Mouse (Mus musculus): ENCODE data around the gene G430095P16Rik. TPM values are rescaled to one million over a fixed set of nuclear protein-coding genes. Genes with fewer than 3 reads are reported as not detected.

Gene G430095P16Rik
- polyA plus RNA-seq, 1 experiment, result 9.4 TPM

GRCm38 (mm10) chr8:84705960-84706359, 16.8 kb upstream of the G430095P16Rik start:
- no peak overlapping the region for H3K4me3 ChIP-seq
- H3K79me2 ChIP-seq (ENCODE audit: control insufficient read depth, insufficient read depth), result no peaks in the 10 kb centered on the region
- no peak for TF ChIP-seq MAX (IDR thresholded peaks at IDR 0.05; ENCODE audit: low read depth)
- no peak for TF ChIP-seq MYOD1 (IDR thresholded peaks at IDR 0.05; ENCODE audit: control insufficient read depth in 1 of 3, insufficient read length in 2 of 3, low read depth in 2 of 3)
- TF ChIP-seq POLR2A (IDR thresholded peaks at IDR 0.05; ENCODE audit: insufficient read length, low read depth), result no peak
- no peak for TF ChIP-seq E2F4 (IDR thresholded peaks at IDR 0.05; ENCODE audit: insufficient read depth)
- no peak for TF ChIP-seq REST (IDR thresholded peaks at IDR 0.05; ENCODE audit: insufficient read depth, insufficient read length)
- no peak for TF ChIP-seq TCF3 (IDR thresholded peaks at IDR 0.05; ENCODE audit: insufficient read length, low read depth)
- TF ChIP-seq SRF (IDR thresholded peaks at IDR 0.05; ENCODE audit: control insufficient read depth, insufficient read length, low read depth), result no peak
- no peak for TF ChIP-seq MYOG (IDR thresholded peaks at IDR 0.05; ENCODE audit: control insufficient read depth in 1 of 3, insufficient read depth in 1 of 3, insufficient read length in 2 of 3, low read depth in 2 of 3)
- TF ChIP-seq CEBPB (IDR thresholded peaks at IDR 0.05; ENCODE audit: insufficient read depth, poor library complexity, severe bottlenecking), result no peak
- no peak for TF ChIP-seq USF1 (IDR thresholded peaks at IDR 0.05; ENCODE audit: low read depth)
- TF ChIP-seq POLR2AphosphoS2 (IDR thresholded peaks at IDR 0.05; ENCODE audit: insufficient read length, low read depth), result no peak
- H3K4me2 ChIP-seq (ENCODE audit: low read depth), result no peak overlapping the region
- H3K36me3 ChIP-seq (ENCODE audit: control insufficient read depth, insufficient read depth), result no peaks in the 10 kb centered on the region
- no peak overlapping the region for H3ac ChIP-seq (ENCODE audit: control insufficient read depth, insufficient read length)
- H3K27me3 ChIP-seq (ENCODE audit: control insufficient read depth, insufficient read depth, insufficient read length), result no peaks in the 10 kb centered on the region

- no peak for TF ChIP-seq E2F4 (IDR thresholded peaks at IDR 0.05; ENCODE audit: insufficient read depth)
- no peak for TF ChIP-seq USF1 (IDR thresholded peaks at IDR 0.05; ENCODE audit: low read depth)
- no peak for TF ChIP-seq TCF12 (IDR thresholded peaks at IDR 0.05; ENCODE audit: insufficient read depth, poor library complexity, severe bottlenecking)
- no peak for TF ChIP-seq REST (IDR thresholded peaks at IDR 0.05; ENCODE audit: insufficient read depth, insufficient read length)
- TF ChIP-seq POLR2AphosphoS2 (IDR thresholded peaks at IDR 0.05; ENCODE audit: insufficient read length, low read depth), result no peak
- TF ChIP-seq POLR2A (IDR thresholded peaks at IDR 0.05; ENCODE audit: insufficient read length, low read depth), result no peak
- no peak for TF ChIP-seq MYOD1 (IDR thresholded peaks at IDR 0.05; ENCODE audit: control insufficient read depth in 1 of 3, insufficient read length in 2 of 3, low read depth in 2 of 3)
Observed at GRCm38 (mm10) chr8:84706610-84707266, 16.1 kb upstream of the G430095P16Rik start.

DNA sequence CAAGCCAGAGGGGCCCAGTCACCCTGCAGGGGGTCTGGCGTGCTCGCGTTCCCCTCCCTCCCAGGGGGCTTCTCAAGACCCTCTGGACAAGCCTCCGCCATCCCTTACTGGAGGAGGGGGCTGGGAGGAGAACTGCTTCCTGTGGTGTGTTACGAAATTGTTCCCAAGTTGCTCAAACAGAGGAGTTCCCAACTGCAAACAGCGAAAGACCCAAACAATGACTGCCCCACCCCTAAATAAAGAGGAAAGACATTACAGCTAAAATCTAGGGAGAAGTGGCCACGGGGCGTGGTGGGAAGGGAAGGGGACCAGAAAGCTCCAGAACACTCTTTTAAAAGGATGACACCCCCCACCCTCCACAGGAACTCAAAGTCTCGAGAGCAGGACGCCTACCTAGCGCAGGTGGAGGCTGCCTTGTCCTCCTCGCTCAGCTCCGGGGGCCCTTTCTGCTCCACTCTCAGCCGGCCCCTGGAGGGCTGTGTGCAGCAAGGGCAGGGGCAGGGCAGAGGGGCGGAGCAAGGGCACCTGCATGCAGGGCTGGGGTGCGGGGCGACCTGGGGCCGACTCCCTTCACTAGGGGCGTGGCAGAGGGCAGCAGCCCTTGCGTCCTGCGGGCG, 15.4 kb upstream of the G430095P16Rik start:
- Histone ChIP-seq H3K4me2 (ENCODE audit: low read depth) (no peak overlapping the region), H3K36me3 (ENCODE audit: control insufficient read depth, insufficient read depth) (no peaks in the 10 kb centered on the region), H3ac (ENCODE audit: control insufficient read depth, insufficient read length) (no peak overlapping the region), H3K79me2 (ENCODE audit: control insufficient read depth, insufficient read depth) (no peaks in the 10 kb centered on the region), H3K27me3 (ENCODE audit: control insufficient read depth, insufficient read depth, insufficient read length) (no peaks in the 10 kb centered on the region), H3K4me3 (no peak overlapping the region)
- TF ChIP-seq POLR2AphosphoS2 (IDR thresholded peaks at IDR 0.05; ENCODE audit: insufficient read length, low read depth) (peak; percentile 43), REST (IDR thresholded peaks at IDR 0.05; ENCODE audit: insufficient read depth, insufficient read length) (no peak)

More at GRCm38 (mm10) chr8:84706610-84707266, 16.1 kb upstream of the G430095P16Rik start:
- Histone ChIP-seq H3ac (ENCODE audit: control insufficient read depth, insufficient read length) (no peak overlapping the region), H3K4me2 (ENCODE audit: low read depth) (no peak overlapping the region), H3K27me3 (ENCODE audit: control insufficient read depth, insufficient read depth, insufficient read length) (no peaks in the 10 kb centered on the region), H3K36me3 (ENCODE audit: control insufficient read depth, insufficient read depth) (no peaks in the 10 kb centered on the region), H3K4me3 (no peak overlapping the region), H3K79me2 (ENCODE audit: control insufficient read depth, insufficient read depth) (no peaks in the 10 kb centered on the region)

DNA sequence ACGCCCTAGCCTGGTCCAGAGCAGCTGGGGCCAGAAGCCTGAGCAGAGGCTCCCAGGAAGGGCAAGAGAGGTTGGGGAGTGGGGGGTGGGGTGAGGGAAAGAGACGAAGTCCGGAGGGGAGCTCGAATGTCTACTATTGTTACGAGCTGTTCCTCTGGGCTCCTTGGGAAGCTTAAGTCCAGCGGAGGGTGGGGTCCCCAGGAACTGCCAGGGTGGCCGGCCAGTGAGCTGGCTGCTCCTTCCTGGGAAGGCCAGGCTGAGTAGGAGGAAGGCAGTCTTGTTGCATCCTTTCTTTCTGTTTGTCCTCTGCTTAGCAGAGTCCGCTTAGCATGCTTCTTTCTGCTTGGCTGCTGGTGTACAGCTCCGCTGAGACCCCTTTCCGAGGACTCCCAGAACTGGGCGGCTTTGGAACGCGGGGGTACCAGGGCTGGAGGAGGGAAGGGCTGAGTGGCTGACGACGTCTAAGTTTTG, 14.7 kb upstream of the G430095P16Rik start:
- Histone ChIP-seq H3K4me2 (ENCODE audit: low read depth) (no peak overlapping the region), H3K36me3 (ENCODE audit: control insufficient read depth, insufficient read depth) (peaks cover under 1% of the 10 kb centered on the region), H3K4me3 (no peak overlapping the region), H3K27me3 (ENCODE audit: control insufficient read depth, insufficient read depth, insufficient read length) (no peaks in the 10 kb centered on the region), H3K79me2 (ENCODE audit: control insufficient read depth, insufficient read depth) (no peaks in the 10 kb centered on the region), H3ac (ENCODE audit: control insufficient read depth, insufficient read length) (no peak overlapping the region)
- no peak for TF ChIP-seq SRF (IDR thresholded peaks at IDR 0.05; ENCODE audit: control insufficient read depth, insufficient read length, low read depth)
- TF ChIP-seq MYOD1 (IDR thresholded peaks at IDR 0.05; ENCODE audit: control insufficient read depth in 1 of 3, insufficient read length in 2 of 3, low read depth in 2 of 3), result no peak
- no peak for TF ChIP-seq POLR2A (IDR thresholded peaks at IDR 0.05; ENCODE audit: insufficient read length, low read depth)
- no peak for TF ChIP-seq CEBPB (IDR thresholded peaks at IDR 0.05; ENCODE audit: insufficient read depth, poor library complexity, severe bottlenecking)
- TF ChIP-seq TCF3 (IDR thresholded peaks at IDR 0.05; ENCODE audit: insufficient read length, low read depth), result no peak
- TF ChIP-seq POLR2AphosphoS2 (IDR thresholded peaks at IDR 0.05; ENCODE audit: insufficient read length, low read depth), result no peak
- TF ChIP-seq USF1 (IDR thresholded peaks at IDR 0.05; ENCODE audit: low read depth), result no peak
- no peak for TF ChIP-seq MYOG (IDR thresholded peaks at IDR 0.05; ENCODE audit: control insufficient read depth in 1 of 3, insufficient read depth in 1 of 3, insufficient read length in 2 of 3, low read depth in 2 of 3)
- no peak for TF ChIP-seq MAX (IDR thresholded peaks at IDR 0.05; ENCODE audit: low read depth)
- no peak for TF ChIP-seq REST (IDR thresholded peaks at IDR 0.05; ENCODE audit: insufficient read depth, insufficient read length)

All from myocyte (in vitro differentiated cells).